Mouse (Mus musculus): Measurements from ENCODE around the gene T.

- TF ChIP-seq CTCF (IDR thresholded peaks at IDR 0.05; ENCODE audit: insufficient read depth, low read depth, low read length) (no peak), POLR2A (IDR thresholded peaks at IDR 0.05; ENCODE audit: insufficient read depth, low read depth, low read length) (no peak)
Observed at GRCm38 (mm10) chr17:8396371-8396770, 37.9 kb upstream of the T start.
